Mouse (Mus musculus) lung, embryonic 15.5 days (tissue): Measurements from ENCODE around the gene Ppat. TPM values are rescaled to one million over a fixed set of nuclear protein-coding genes. Genes with fewer than 3 reads are reported as not detected.
"Not testable (repeated sequence)": the region's sequence is repeated elsewhere in the genome, so short reads cannot be mapped to it uniquely, and the experiment has no call there.

Experiments used
- ATAC-seq: fragments of 200-750 bp; cut with Nextera tagmentation; 2 replicates; pipeline ENCODE4 v1.8.0; 2017; ENCODE audit warnings: moderate number of reproducible peaks, borderline replicate concordance; ENCODE audit not compliant: low FRiP score, low TSS enrichment; ENCODE audit errors: extremely low read depth
- H3K27ac ChIP-seq: fragments of 300-500 bp; sonication (generic); 2 replicates; pipeline ENCODE4 v1.5.1; 2015; ENCODE audit warnings: moderate library complexity, mild to moderate bottlenecking, inconsistent platforms
- H3K27me3 ChIP-seq: fragments of 300-500 bp; sonication (generic); 2 replicates; pipeline ENCODE4 v1.6.1; 2015; ENCODE audit warnings: inconsistent platforms
- H3K36me3 ChIP-seq: fragments of 300-500 bp; sonication (generic); 2 replicates; pipeline ENCODE4 v1.6.1; 2015; ENCODE audit warnings: inconsistent platforms
- H3K4me1 ChIP-seq: fragments of 300-500 bp; sonication (generic); 2 replicates; pipeline ENCODE4 v1.6.1; 2015; ENCODE audit warnings: inconsistent platforms
- H3K4me2 ChIP-seq: fragments of 300-500 bp; sonication (generic); 2 replicates; pipeline ENCODE4 v1.6.1; 2015; ENCODE audit warnings: inconsistent platforms, mild to moderate bottlenecking, moderate library complexity
- H3K4me3 ChIP-seq: fragments of 300-500 bp; sonication (generic); 2 replicates; pipeline ENCODE4 v1.5.1; 2015; ENCODE audit warnings: mild to moderate bottlenecking, inconsistent platforms
- H3K9ac ChIP-seq: fragments of 300-500 bp; sonication (generic); 2 replicates; pipeline ENCODE4 v1.6.1; 2015; ENCODE audit warnings: inconsistent platforms
- H3K9me3 ChIP-seq: fragments of 300-500 bp; sonication (generic); 2 replicates; pipeline ENCODE4 v1.6.1; 2016; ENCODE audit warnings: inconsistent platforms
- WGBS: fragments of 180-500 bp; shearing (Covaris S2); methylation state at CpG from one replicate; pipeline ENCODE4 v1.1.7; 2015; 5-methylcytosine and 5-hydroxymethylcytosine counted together
- polyA plus RNA-seq: library from polyadenylated mRNA; unstranded; fragments of >200 nt; fragmentation: Nextera tagmentation; extraction: Ambion mirVana; gene quantifications from 2 replicates; pipeline ENCODE4 v1.2.1, GENCODE M21; 2015

Gene Ppat
- polyA plus RNA-seq, result 36.1 and 36.9 TPM in 2 replicates

DNA sequence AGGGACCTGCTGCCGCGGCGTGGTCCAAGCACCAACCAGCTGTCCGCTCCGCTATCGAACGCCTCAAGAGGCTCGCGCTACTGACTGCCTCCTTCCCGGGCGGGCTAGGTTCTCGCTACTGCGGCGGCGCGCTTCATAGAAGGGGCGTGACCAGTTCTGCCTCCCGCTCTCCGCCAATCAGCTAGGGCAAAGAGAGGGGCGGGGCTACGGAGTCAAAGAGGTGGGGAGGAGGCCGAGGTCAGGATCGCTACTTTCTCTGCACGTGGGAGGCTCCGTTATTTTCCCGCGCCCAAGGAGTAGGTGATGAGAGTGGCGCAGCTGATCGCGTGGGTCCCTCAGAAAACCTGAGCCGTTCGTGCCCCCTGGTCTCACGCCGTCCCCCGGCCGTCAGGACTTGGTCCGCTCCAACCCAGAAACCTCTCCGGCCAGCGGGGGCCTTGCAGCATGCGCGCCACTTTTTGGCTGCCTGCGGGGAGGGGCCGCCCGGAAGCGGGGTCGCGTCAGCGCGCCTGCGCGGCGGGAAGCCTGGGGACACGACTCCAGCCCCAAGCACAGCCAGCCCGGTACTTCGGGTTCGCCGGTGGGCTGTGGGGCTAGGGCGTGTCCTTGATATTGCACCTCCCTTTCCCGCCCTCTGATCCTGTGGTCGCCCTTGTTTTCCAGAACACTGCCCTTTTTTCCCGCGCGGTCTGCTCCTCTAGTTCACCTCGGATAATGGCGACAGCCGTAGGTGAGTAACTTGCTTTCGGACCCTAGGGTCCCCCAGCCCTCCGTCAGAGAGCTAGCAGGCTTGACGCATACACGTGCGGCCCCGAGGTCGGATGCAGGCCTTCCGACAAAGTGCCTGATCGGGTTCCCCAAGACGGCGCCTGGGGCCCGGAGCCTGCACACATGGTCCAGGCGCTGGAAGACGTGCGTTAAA, at the start of gene Ppat, which contains the start of gene Paics:
TSS of gene Ppat (minus strand) at position 473 of the 922 bp plus-strand sequence.
TSS of gene Paics (plus strand) at position 202 of the 922 bp plus-strand sequence.
- Histone ChIP-seq H3K4me1 (peaks cover 46% of the 10 kb centered on the region), H3K9me3 (no peaks in the 10 kb centered on the region), H3K27ac (peak within 1 kb of the TSS; percentile 91), H3K9ac (peak within 1 kb of the TSS; percentile 78), H3K27me3 (no peaks in the 10 kb centered on the region), H3K4me2 (peak within 1 kb of the TSS; percentile 87), H3K4me3 (peak within 1 kb of the TSS; percentile 87), H3K36me3 (peaks cover 4% of the 10 kb centered on the region; the same call in 1 of the 2 replicates)
- WGBS, result under 1% methylated on average over 81 of the region's 81 CpGs
- peak; percentile 97 for ATAC-seq

DNA sequence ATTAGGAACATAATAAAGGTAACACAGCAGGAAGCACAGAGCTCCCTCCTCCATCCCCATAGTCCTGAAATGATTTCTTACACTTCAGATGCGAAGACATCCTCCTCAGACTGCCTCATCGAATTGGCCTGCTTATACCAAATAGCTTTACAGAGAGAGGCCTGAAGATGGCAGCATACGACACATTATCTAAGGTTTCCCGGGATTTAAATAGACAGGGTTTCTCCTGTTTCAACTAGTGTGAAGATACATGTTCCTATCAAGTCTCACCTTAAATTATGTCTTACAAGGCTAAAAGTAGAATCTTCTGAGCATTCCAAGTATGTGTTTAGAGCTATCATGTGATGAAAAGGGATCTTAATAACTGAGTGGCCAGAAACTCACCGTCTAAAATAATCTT, 47.0 kb upstream of the Ppat start:
- 44% methylated on average over 5 of the region's 5 CpGs for WGBS
- H3K36me3 ChIP-seq, result peaks cover 72% of the 10 kb centered on the region
- no peak for ATAC-seq

DNA sequence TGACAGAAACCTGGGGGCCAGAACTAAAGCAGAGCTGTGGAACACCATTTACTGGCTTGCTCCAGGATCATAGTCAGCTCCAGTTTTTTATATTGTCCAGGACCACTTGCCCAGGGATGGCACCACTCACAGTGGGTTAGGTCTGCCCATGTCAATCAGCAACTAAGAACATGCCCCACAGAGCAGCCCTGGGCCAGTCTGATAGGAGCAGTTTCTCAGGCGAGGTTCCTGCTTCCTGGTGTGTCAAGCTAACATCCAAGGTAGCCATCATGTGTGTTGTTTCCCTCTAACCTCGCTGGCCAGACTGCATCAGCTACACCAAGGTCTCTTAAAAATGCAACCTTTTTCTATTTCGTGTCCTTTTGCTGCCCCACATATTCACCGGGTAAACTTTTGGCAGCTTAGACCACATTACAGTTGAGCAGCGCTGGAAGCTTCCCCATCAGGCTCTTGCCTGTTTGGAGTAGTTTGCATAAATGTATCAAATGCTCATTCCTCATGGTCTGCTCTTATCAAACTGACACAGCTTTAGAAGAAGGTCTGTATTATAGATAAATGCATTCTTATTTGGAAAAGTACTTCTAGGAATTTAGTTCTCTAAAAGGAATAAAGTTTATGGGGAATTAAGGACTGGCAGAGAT, 41.9 kb upstream of the Ppat start:
- no peaks in the 10 kb centered on the region for H3K4me1 ChIP-seq

More for the DNA sequence above, 47.0 kb upstream of the Ppat start:
- no peak overlapping the region for H3K4me3 ChIP-seq
- H3K4me2 ChIP-seq, result no peak overlapping the region
- H3K27ac ChIP-seq, result no peak overlapping the region
- no peak overlapping the region for H3K9ac ChIP-seq
- no peaks in the 10 kb centered on the region for H3K27me3 ChIP-seq
- no peaks in the 10 kb centered on the region for H3K9me3 ChIP-seq
- no peaks in the 10 kb centered on the region for H3K4me1 ChIP-seq

DNA sequence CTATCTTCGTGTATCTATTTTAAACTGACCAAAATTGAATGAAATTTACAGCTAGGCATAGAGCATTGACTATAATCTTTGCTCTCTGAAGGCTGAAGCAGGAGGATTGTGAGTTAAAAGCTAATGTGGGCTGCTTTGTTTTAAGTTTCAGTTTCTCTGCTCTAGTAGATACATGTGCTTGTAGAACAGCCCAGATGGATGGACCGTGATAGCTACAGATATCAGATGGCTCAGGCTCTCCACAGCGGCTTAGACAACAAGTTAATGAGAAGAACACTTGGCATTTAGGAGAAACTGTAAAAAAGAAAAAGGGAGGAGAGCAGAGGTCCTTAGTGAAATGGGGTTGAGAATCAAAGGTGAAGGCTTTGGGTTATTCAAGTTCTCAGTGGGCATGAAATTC, 39.4 kb upstream of the Ppat start:
- H3K9me3 ChIP-seq, result no peaks in the 10 kb centered on the region
- no peak for ATAC-seq
- no peak overlapping the region for H3K9ac ChIP-seq
- H3K27ac ChIP-seq, result no peak overlapping the region
- H3K4me2 ChIP-seq, result no peak overlapping the region
- no peaks in the 10 kb centered on the region for H3K4me1 ChIP-seq
- peaks cover 83% of the 10 kb centered on the region for H3K36me3 ChIP-seq
- WGBS, result 80% methylated on average over 3 of the region's 3 CpGs
- no peaks in the 10 kb centered on the region for H3K27me3 ChIP-seq
- no peak overlapping the region for H3K4me3 ChIP-seq

More for the DNA sequence above, 41.9 kb upstream of the Ppat start:
- H3K9ac ChIP-seq, result no peak overlapping the region
- H3K36me3 ChIP-seq, result peaks cover 86% of the 10 kb centered on the region
- no peak overlapping the region for H3K27ac ChIP-seq
- no peaks in the 10 kb centered on the region for H3K27me3 ChIP-seq
- H3K9me3 ChIP-seq, result no peaks in the 10 kb centered on the region
- H3K4me2 ChIP-seq, result no peak overlapping the region
- no peak for ATAC-seq
- WGBS, result 89% methylated on average over 5 of the region's 5 CpGs
- H3K4me3 ChIP-seq, result no peak overlapping the region

DNA sequence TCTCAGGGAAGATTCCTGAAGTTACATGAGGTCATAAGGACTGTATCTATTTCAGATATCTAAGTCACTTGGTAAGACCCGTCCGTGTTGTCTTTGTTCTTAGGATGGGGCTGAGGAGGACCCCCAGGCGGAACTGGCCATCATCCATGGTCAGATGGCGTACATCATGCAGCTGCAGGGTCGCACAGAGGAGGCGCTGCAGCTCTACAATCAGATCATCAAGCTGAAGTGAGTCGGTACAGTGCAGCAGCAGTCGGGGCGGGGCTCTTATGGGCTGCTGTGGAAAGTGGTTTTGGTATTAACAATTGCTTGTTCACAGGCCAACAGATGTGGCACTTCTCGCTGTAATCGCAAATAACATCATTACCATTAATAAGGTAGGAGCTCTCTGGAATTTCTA, 32.6 kb upstream of the Ppat start:
- H3K27me3 ChIP-seq, result no peaks in the 10 kb centered on the region
- no peaks in the 10 kb centered on the region for H3K4me1 ChIP-seq
- no peak for ATAC-seq
- no peak overlapping the region for H3K4me2 ChIP-seq
- 90% methylated on average over 11 of the region's 11 CpGs for WGBS
- peaks cover 80% of the 10 kb centered on the region for H3K36me3 ChIP-seq
- no peak overlapping the region for H3K9ac ChIP-seq
- H3K27ac ChIP-seq, result no peak overlapping the region
- no peaks in the 10 kb centered on the region for H3K9me3 ChIP-seq
- H3K4me3 ChIP-seq, result no peak overlapping the region

DNA sequence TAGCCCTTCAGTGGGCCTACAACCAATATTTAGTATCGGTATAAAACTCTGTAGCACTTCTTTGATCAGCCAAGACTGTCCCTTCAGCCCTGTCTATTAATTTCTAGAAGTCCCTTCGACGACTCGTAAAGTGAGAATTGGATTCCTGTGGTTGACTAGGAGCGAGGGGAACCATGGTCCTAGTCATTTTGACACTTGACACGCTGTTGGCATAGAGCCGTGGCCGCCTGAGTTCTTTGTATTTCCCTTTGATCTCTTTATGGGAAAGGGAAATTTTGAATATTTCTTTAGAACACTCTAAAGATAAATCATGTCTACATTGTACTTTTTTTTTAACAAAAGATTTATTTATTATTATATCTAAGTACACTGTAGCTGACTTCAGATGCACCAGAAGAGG, 24.4 kb upstream of the Ppat start:
- H3K9me3 ChIP-seq, result no peaks in the 10 kb centered on the region
- H3K4me1 ChIP-seq, result peaks cover 17% of the 10 kb centered on the region
- peak overlapping the region; percentile 96 for H3K4me3 ChIP-seq
- peak overlapping the region; percentile 83; the same call in 1 of the 2 replicates for H3K9ac ChIP-seq
- H3K36me3 ChIP-seq, result peaks cover 31% of the 10 kb centered on the region
- H3K27me3 ChIP-seq, result no peaks in the 10 kb centered on the region
- ATAC-seq, result no peak
- peak overlapping the region; percentile 86 for H3K4me2 ChIP-seq
- WGBS, result 72% methylated on average over 8 of the region's 8 CpGs
- H3K27ac ChIP-seq, result no peak overlapping the region

DNA sequence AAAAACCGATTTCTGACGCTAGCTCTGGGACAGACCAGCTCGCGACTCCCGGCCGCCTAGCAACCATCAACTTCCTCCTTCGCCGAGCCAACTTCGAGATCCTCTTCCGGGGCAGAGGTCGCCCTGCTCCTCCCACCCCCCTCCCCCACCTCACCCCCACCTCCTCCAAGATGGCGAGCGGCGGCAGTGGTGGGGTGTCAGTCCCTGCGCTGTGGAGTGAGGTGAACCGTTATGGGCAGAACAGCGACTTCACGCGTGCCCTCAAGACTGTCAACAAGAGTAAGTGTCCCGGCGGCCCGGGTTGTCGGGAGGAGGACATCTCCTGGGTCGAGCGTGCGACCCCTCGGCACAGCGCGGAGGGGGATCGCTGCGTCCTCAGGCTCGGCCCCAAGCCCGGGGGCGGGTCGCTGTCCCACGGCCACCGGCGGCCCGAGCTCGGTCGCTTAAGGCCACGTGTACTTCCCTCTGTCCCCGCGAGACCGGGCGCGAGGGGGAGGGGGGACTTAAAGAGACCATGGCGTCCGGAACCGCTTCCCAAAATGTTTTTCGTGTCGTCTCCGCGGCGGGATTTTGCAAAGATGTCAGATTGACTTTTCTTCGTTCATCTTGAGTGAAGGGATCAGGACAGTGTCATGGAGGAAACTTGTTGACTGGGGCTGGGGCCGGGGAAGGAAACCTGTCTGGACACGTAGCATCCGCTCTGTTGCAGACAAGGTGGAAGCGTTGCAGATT, 23.3 kb upstream of the Ppat start, which contains the start of gene Srp72:
TSS of gene Srp72 (plus strand) at position 130 of the 732 bp plus-strand sequence.
- Histone ChIP-seq H3K9me3 (no peaks in the 10 kb centered on the region), H3K27me3 (no peaks in the 10 kb centered on the region), H3K4me1 (peaks cover 17% of the 10 kb centered on the region), H3K36me3 (peaks cover 27% of the 10 kb centered on the region), H3K4me2 (peak within 1 kb of the TSS; percentile 86), H3K9ac (peak within 1 kb of the TSS; percentile 83), H3K4me3 (peak within 1 kb of the TSS; percentile 96), H3K27ac (peak within 1 kb of the TSS; percentile 89)
- peak; percentile 93 for ATAC-seq
- under 1% methylated on average over 60 of the region's 60 CpGs for WGBS

DNA sequence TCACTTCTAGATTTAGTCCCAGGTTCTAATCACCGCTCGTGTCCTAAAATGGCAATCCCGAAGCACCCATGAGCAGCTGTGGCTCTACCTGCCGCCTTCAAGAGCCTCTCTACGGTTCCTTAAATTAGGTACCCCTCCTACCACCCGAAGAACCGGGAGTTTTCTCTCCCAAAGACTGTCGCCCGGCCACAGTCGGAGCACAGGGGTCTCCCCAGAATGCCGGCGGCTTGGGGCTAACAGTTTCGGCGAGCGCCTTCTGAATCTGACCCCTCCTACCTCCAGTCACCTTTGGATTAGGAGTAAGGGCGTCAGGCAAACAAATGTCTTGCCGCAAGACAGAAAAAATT, 22.8 kb upstream of the Ppat start:
- Histone ChIP-seq H3K4me2 (peak overlapping the region; percentile 86), H3K36me3 (peaks cover 27% of the 10 kb centered on the region), H3K9ac (peak overlapping the region; percentile 83), H3K9me3 (no peaks in the 10 kb centered on the region), H3K4me3 (peak overlapping the region; percentile 96), H3K27ac (peak overlapping the region; percentile 89; the same call in 1 of the 2 replicates), H3K27me3 (no peaks in the 10 kb centered on the region), H3K4me1 (peaks cover 17% of the 10 kb centered on the region)
- ATAC-seq, result peak; percentile 32
- 3% methylated on average over 17 of the region's 17 CpGs for whole genome bisulfite sequencing

DNA sequence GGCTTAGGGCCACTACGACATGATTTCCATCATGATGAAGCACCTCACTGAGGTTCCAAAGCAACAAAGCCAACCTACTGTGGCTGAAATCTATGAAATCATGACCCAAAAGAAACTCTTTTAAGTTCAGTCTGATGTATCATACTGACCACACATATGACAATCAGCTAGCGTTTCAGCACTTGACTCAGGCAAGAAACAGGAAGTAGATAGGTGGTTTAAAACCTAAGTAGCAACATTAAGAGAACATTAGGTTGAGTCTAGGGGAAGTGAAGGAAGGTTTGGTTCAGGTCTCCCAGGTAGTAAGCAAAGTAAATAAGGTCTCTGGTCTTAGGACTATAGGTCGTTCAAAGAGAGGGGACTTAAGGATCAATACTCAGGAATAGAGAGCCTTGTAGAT, 22.1 kb upstream of the Ppat start:
- ATAC-seq, result no peak
- Histone ChIP-seq H3K27me3 (no peaks in the 10 kb centered on the region), H3K36me3 (peaks cover 28% of the 10 kb centered on the region), H3K9me3 (no peaks in the 10 kb centered on the region), H3K4me2 (peak overlapping the region; percentile 86), H3K9ac (peak overlapping the region; percentile 83; the same call in 1 of the 2 replicates), H3K27ac (no peak overlapping the region), H3K4me1 (peaks cover 17% of the 10 kb centered on the region), H3K4me3 (peak overlapping the region; percentile 96)
- 54% methylated on average over 3 of the region's 3 CpGs for WGBS

DNA sequence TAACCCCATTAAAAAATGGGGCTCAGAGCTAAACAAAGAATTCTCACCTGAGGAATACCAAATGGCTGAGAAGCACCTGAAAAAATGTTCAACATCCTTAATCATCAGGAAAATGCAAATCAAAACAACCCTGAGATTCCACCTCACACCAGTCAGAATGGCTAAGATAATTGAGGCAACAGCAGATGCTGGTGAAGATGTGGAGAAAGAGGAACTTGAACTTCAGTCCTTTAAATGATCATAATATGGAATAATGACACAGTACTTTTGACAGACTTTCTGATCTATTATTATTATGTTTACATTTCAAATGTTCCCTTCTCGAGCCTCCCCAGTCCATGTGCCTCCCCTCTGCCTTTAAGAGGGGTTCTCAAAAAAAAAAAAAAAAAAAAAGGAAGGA, 19.7 kb upstream of the Ppat start:
- Histone ChIP-seq H3K36me3 (peaks cover 36% of the 10 kb centered on the region), H3K4me1 (peaks cover 17% of the 10 kb centered on the region)
- H3K9me3 ChIP-seq, H3K27ac ChIP-seq, ATAC-seq, H3K27me3 ChIP-seq, H3K9ac ChIP-seq, H3K4me3 ChIP-seq, H3K4me2 ChIP-seq: not testable (repeated sequence)
- WGBS, result 39% methylated on average over 1 of the region's 1 CpGs

DNA sequence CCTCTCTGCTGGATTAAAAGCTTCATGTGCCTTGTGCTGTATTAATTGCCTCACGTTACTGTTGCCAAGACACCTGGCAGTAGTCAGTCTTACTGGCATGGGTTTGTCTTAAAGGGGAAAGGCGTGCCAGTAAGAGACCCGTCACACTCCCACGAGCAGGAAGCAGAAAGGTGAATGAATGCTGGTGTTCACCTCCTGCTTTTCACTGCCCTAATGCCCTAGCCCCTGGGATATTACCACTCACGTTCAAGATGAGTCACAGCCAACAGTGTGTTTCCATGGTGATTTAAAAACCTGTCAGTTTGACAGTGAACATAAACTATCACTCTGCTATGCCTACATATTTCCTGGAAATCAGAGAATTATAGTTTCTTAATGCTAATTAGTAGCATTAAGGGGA, 17.9 kb upstream of the Ppat start:
- 75% methylated on average over 5 of the region's 5 CpGs for WGBS
- no peak for ATAC-seq
- Histone ChIP-seq H3K36me3 (peaks cover 49% of the 10 kb centered on the region), H3K9ac (no peak overlapping the region), H3K27ac (no peak overlapping the region), H3K4me3 (no peak overlapping the region), H3K4me2 (no peak overlapping the region), H3K9me3 (no peaks in the 10 kb centered on the region), H3K27me3 (no peaks in the 10 kb centered on the region), H3K4me1 (peaks cover 10% of the 10 kb centered on the region; the same call in 1 of the 2 replicates)
